Mouse (Mus musculus): ENCODE results near the gene Lifr.
A peak's percentile ranks its signal among the peaks of the same experiment; 100 is the strongest.

GRCm38 (mm10) chr15:7172875-7173274 lies 82.5 kb downstream of the Lifr start:
- 0 out of 2 replicates have a peak, but pooled peaks have one; percentile 29 for TF ChIP-seq EP300 (IDR thresholded peaks at IDR 0.05; ENCODE audit: insufficient read depth, low read depth, low read length)
- no peak for TF ChIP-seq CTCF (IDR thresholded peaks at IDR 0.05)

Measured in heart, adult 2 months (tissue).